Mouse (Mus musculus) hindbrain, postnatal 0 days (tissue): ENCODE measurements at regions not wholly inside any gene's neighbourhood (a gene's known extent, or its start where the extent isn't known, plus 50 kb on each side); places are given as distances from the start of the nearest gene placed in this dataset.

Experiments
- ATAC-seq: fragments of 200-750 bp; cut with Nextera tagmentation; 2 replicates; pipeline ENCODE4 v1.8.0; 2017; ENCODE audit warnings: mild to moderate bottlenecking, moderate TSS enrichment, moderate library complexity
- DNase-seq: peaks from one replicate; pipeline ENCODE4 v3.0.0-alpha.2; 2015; ENCODE audit warnings: low spot score
- H3K27ac ChIP-seq: fragments of 300-500 bp; sonication (generic); 2 replicates; pipeline ENCODE4 v1.5.1; 2014; ENCODE audit warnings: mild to moderate bottlenecking
- H3K27me3 ChIP-seq: fragments of 300-500 bp; sonication (generic); 2 replicates; pipeline ENCODE4 v1.6.1; 2014; ENCODE audit warnings: low read length, mixed read lengths; ENCODE audit not compliant: insufficient read depth
- H3K36me3 ChIP-seq: fragments of 300-500 bp; sonication (generic); 2 replicates; pipeline ENCODE4 v1.6.1; 2014; ENCODE audit warnings: low read length, mixed read lengths; ENCODE audit not compliant: insufficient read depth
- H3K4me1 ChIP-seq: fragments of 300-500 bp; sonication (generic); 2 replicates; pipeline ENCODE4 v1.6.1; 2014; ENCODE audit warnings: antibody characterized with exemption, low read length, mixed read lengths; ENCODE audit not compliant: insufficient read depth
- H3K4me2 ChIP-seq: fragments of 300-500 bp; sonication (generic); 2 replicates; pipeline ENCODE4 v1.6.1; 2014; ENCODE audit warnings: low read depth, mild to moderate bottlenecking, low read length, moderate library complexity, mixed read lengths
- H3K4me3 ChIP-seq: fragments of 300-500 bp; sonication (generic); 2 replicates; pipeline ENCODE4 v1.5.1; 2014; ENCODE audit warnings: low read length
- H3K9ac ChIP-seq: fragments of 300-500 bp; sonication (generic); replicated peaks from 2 replicates; pipeline ENCODE4 v1.6.1; 2014; ENCODE audit warnings: mild to moderate bottlenecking, low read length, moderate library complexity, mixed read lengths
- H3K9me3 ChIP-seq: fragments of 300-500 bp; sonication (generic); 2 replicates; pipeline ENCODE4 v1.6.1; 2016; ENCODE audit warnings: low read length, mixed read lengths
- CTCF ChIP-seq: IDR thresholded peaks from 2 replicates; pipeline ENCODE4 v1.5.1; 2016; ENCODE audit warnings: antibody characterized with exemption, control low read depth, low read depth
- WGBS: fragments of 180-500 bp; shearing (Covaris S2); extraction: QIAGEN DNeasy Blood & Tissue Kit; methylation state at CpG from one replicate; pipeline ENCODE4 v1.1.7; 2014; 5-methylcytosine and 5-hydroxymethylcytosine counted together

- H3K4me3 ChIP-seq: no peak overlapping the region
- H3K27ac ChIP-seq: no peak overlapping the region
- H3K4me2 ChIP-seq: no peak overlapping the region
- no peak overlapping the region for H3K9ac ChIP-seq
- 78% methylated on average over 8 of the region's 8 CpGs for WGBS
- H3K27me3 ChIP-seq: no peaks in the 10 kb centered on the region
- H3K36me3 ChIP-seq: no peaks in the 10 kb centered on the region
- TF ChIP-seq CTCF: no peak
- ATAC-seq (no peak), DNase-seq (no peak)
- H3K4me1 ChIP-seq: no peaks in the 10 kb centered on the region
- no peaks in the 10 kb centered on the region for H3K9me3 ChIP-seq
Measured at GRCm38 (mm10) chr12:31185933-31186845, 54.4 kb upstream of the Gm6993 start.

GRCm38 (mm10) chr12:31188011-31188576 lies 52.5 kb upstream of the Gm6993 start:
- no peak overlapping the region for H3K9ac ChIP-seq
- no peak for ATAC-seq
- no peak overlapping the region for H3K27ac ChIP-seq
- no peaks in the 10 kb centered on the region for H3K9me3 ChIP-seq
- no peaks in the 10 kb centered on the region for H3K36me3 ChIP-seq
- TF ChIP-seq CTCF: no peak
- no peak for DNase-seq
- 89% methylated on average over 2 of the region's 2 CpGs for WGBS
- H3K4me3 ChIP-seq: no peak overlapping the region
- H3K27me3 ChIP-seq: no peaks in the 10 kb centered on the region
- H3K4me2 ChIP-seq: no peak overlapping the region
- H3K4me1 ChIP-seq: no peaks in the 10 kb centered on the region

GRCm38 (mm10) chr12:31190265-31190664 lies 50.3 kb upstream of the Gm6993 start:
- Histone ChIP-seq H3K4me3 (no peak overlapping the region), H3K9ac (no peak overlapping the region), H3K27ac (no peak overlapping the region), H3K36me3 (no peaks in the 10 kb centered on the region), H3K27me3 (no peaks in the 10 kb centered on the region), H3K4me2 (no peak overlapping the region), H3K9me3 (no peaks in the 10 kb centered on the region), H3K4me1 (no peaks in the 10 kb centered on the region)
- DNase-seq (no peak), ATAC-seq (no peak)
- 92% methylated on average over 4 of the region's 4 CpGs for WGBS
- TF ChIP-seq CTCF: no peak
